Mouse (Mus musculus): ENCODE data around the gene Prkcg. TPM values are rescaled to one million over a fixed set of nuclear protein-coding genes. Genes with fewer than 3 reads are reported as not detected.
"Not testable (repeated sequence)": the region's sequence is repeated elsewhere in the genome, so short reads cannot be mapped to it uniquely, and the experiment has no call there.

Prkcg gene
- 1 to 10 TPM; 3.4 to 6.9 TPM for total RNA-seq (2021)

DNA sequence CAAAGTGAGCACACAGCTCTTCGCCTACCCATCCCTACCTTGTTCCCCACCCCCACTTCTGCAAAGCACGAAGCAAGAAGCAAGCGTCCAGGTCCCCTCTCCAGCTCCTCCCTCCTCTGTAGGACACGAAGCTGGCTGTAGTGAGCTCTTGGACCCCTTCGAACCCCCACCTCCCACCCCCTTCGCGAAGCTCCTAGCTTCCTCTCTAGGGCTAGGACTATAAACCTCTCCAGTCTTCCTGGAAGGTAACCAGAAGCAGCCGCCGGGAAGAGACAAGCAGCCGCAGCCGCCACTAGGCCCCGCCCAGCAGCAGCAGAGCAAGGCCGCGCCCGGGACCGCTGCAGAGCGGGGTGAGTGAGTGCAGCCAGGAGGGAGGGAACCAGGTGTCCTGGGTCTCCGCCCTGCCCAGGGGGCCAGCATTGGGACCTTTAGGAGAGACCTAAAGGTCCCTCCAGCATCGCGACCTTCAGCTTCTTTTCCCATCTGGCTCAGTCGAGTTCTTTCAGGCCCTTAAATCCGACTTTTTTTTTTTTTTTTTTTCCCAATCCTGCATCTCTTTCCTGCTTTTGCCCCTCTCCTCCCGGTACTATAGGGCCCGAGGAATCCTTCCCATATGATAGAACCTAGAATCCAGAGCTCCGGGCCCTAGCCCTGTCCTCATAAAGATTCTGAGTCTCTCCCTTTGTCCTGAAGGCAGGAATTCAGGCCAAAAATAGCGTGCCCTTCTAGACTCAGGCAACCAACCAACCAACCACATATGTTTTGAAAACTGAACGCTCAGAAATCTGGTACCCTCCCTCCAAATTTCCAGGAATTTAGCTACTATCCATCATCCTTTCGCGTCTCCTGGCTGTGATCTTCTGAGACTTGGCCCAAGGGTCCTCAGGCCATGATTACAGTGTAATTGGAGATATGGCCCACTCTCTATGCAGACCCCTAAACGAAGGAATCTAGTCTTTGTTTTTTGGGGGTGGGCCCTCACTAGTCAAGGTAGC, at the start of gene Prkcg, which contains the start of gene Myadm:
Gene Prkcg, plus strand, starts transcription at position 204 of the 995 bp plus-strand sequence.
Gene Myadm, plus strand, starts transcription at position 105 of the 995 bp plus-strand sequence.
- intact Hi-C loops (cut with DNase I), result no loop called here
- DNase-seq, result peak; percentile 88 to 91

DNA sequence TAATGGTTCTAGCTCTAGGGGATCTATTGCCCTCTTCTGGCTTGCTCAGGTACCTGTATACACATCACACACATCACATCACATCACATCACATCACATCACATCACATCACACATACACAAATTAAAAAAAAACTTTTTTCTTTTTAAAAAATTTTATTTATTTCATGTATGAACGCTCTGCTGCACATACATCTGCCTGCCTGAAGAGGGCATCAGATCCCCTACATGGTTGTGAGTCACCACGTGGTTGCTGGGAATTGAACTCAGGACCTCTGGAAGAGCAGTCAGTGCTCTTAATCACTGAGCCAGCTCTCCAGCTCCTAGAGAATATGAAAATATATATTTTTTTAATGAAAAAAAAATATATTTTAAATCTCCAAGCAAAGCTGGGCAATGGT, 49.8 kb upstream of the Prkcg start:
- intact Hi-C loops (cut with DNase I), result no loop called here
- DNase-seq, result no peak

DNA sequence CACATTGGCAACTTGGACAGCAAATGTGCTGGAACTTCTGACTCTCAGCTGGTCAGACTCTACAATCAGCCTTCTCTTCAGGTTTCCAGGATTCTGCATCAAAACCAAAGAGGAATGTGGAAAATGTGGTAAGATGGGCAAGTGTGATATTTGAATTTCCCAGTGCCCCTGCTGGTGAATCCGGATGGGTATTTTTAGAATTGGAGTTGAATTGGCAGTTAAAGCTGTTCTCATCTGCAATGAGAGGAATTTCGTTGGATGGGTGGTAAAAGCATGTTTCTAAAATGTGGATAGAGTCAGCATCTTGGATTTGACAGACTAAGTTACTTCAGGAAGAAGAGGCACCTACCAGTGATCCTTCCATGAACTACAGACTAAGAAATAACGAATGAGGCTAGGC, 28.3 kb upstream of the Prkcg start:
- intact Hi-C loops (cut with DNase I), result loop anchor here (5.0 kb wide), 1 partner anchor 42 kb away; no protein-coding TSS in a partner anchor
- no peak for DNase-seq

DNA sequence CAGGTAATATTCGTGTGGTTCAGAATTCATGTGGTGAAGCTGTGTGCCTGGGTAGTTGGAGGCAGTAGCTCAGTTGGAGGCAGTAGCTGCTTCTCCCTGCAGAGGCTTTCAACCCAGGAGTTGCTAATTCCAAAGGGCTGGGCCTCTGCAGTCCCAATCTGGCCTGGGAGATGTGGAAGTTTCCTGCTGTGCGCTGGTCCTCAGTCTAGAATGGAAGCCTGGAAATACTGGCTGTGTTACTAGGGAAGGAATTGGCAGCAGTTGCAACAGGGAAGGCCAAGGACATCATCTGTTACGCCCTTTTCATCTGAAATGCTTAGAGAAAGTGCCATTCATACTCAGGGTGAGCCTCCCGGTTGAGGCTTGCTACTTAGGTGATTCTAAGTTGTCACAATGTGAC, 27.5 kb upstream of the Prkcg start:
- intact Hi-C loops (cut with DNase I), result loop anchor here (5.0 kb wide), 1 partner anchor 41 kb away; no protein-coding TSS in a partner anchor
- no peak for DNase-seq

DNA sequence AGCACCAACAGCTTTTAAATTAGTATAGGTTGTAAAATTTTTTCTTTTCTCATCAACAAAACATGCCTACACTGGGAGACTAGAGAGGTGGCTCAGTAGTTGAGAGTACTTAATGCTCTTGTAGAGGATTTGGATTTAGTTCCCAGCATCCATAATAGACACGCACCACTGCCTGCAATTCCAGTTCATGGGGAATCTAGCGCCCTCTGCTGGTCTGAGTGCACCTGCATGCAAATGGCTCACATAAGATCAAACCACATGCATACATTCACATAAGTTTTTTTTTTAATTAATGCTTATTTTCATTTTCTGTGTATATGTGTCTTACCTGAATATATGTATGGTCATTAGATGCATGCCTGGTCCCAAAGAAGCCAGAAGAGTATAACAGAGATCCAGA, 26.2 kb upstream of the Prkcg start:
- peak in 1 of 2 experiments; percentile 32 for DNase-seq
- intact Hi-C loops (cut with DNase I), result loop anchor here (5.0 kb wide), 1 partner anchor 40 kb away; no protein-coding TSS in a partner anchor

DNA sequence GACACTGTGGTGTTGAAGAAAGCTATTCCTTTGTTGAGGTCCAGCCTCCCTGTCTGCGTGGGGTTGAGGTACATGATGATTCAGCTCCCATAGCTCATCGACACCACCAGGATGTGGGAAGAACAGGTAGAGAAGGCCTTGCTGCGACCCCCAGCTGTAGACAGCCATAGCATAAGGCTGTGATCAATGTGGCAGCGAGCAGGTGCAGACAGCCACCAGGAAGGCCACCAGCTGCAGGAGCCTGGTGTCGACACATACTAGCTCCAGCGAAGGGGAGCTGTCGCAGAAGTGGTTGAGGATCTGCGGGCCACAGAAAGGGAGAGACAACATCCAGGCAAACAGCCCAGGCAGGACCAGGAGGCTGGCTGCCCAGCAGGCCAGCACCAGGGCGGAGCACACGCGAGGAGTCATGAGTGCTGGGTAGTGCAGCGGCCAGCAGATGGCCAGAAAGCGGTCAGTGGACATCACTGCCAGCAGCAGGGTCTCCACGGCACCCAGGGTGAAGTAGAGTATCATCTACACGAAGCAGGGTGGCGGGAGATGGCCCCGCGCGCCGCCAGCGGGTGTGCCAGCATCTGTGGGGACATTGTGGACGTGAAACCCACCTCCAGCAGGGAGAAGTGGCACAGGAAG, 24.5 kb upstream of the Prkcg start:
- intact Hi-C loops (cut with DNase I), result loop anchor here (5.0 kb wide), 1 partner anchor 38 kb away; no protein-coding TSS in a partner anchor

DNA sequence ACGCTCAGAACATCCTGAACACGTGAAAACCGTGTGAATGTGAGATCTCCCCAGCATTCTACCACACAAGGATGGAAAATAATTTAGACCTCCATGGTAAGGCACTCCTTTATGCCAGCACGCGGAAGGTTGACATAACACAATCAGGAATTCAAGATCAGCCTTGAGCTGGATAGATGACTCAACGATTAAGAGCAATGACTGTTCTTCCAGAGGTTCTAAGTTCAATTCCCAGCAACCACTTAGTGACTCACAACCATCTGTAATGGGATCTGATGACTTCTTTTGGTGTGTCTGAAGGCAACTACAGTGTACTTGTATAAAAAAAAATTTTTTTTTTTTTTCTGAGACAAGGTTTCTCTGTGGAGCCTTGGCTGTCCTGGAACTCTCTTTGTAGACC, 23.7 kb upstream of the Prkcg start:
- DNase-seq, result no peak
- intact Hi-C loops (cut with DNase I), result no loop called here

More for the DNA sequence above, 24.5 kb upstream of the Prkcg start:
- DNase-seq, result no peak

DNA sequence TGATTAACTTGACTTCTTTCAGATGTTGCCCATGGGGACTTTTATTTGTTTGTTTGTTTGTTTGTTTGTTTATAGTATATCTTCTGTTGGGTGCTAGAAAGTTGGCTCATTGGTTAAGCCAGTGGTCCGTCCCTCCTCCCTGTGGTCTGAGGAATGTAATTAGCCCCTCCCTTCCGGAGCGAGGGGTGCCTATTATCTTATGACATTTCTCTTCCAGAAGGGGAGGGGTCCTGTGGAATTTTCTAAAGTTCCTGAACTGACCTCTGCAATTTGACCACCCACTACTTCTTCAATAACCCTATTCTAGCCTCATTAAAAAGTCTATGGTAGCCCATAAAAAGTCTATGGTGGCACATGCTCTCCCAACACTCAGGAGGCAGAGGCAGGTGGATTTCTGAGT, 21.7 kb upstream of the Prkcg start:
- intact Hi-C loops (cut with DNase I), result no loop called here
- DNase-seq, result no peak

DNA sequence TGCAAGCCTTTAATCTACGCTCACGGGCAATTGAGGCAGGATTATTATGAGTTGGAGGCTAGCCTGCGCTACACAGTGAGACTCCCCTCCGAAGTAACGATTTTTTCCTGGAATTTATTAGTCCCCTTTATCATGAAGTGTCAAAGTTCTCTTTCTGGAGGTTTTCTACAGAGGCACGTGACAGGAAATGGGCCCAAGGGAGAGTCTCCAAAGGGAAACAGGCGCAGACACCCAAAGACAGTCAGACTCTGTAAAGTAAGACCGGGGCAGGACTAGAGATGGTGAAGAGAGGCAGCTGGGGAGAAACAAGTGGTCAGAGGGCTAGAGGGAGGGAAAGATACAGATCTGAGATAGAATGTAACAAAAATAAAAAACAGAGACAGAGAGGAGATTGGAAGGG, 21.1 kb upstream of the Prkcg start:
- intact Hi-C loops (cut with DNase I), result no loop called here
- DNase-seq, result no peak

DNA sequence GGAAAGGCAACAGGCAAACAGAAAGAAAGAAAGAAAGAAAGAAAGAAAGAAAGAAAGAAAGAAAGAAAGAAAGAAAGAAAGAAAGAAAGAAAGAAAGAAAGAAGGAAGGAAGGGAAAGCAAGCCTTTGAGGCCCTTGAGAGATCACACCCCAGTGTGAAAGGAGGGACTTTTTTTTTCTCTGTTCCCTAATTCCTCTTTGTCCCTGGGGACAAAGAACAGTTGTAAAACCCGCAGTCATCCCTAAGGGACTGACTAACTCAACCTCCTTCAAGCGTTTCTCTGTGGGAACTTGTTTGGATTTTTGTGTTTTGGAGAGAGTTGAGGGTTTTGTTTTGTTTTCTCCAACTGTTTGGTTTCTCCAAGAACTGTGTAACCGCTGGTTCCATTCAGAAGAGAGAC, 20.7 kb upstream of the Prkcg start:
- DNase-seq, result no peak
- intact Hi-C loops (cut with DNase I), result no loop called here

DNA sequence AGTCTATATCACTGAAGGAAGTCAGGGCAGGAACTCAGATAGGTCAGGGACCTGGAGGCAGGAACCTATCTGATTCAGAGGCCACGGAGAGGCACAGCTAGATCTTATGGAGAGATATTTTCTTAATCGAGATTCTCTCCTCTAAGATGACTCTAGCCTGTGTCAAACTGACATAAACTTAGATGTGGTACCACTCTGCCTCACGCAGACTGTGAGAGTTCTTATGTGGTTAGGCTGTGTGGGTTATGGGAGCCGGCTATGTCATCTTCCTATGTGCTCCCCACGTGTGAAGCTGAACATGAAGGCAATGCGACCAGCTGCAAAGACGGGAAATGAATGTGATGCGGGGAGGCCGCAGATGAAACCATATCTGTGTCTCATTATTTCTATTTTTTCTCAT, 16.8 kb upstream of the Prkcg start:
- intact Hi-C loops (cut with DNase I), result no loop called here
- DNase-seq, result no peak

DNA sequence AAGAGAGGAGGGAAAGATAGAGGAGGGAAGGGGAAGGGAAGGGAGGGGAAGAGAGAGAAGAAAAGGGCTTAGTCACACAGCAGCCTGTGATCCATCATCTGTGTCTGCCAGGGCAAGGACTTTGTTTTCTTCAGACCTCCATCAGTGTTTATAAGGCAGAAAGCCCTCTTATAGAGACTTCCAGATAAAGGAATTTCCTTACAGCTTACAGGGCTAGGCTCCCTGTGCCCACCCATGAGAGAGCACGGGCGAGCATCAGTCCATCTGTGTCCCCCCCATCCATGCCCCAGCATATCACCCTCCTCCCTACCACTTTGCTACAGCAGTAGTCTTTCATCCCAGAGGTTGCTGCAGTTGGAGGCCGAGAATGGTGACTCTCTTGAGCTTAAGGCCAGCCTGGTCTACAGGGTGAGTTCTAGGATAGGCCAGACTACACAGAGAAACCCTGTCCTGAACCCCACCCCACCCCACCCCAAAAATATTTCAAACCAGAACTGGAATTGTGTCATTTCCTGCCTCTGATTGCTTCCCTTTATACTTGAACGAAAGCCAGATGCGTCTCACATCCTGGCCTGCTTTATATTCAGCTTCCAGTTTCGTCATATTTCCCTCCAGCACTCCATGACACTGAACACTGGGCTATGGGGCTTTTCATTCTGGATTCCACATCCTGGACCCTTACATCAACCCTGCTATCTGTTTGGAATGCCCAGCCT, 13.4 kb upstream of the Prkcg start:
- DNase-seq, result peak; percentile 54 to 57
- intact Hi-C loops (cut with DNase I), result loop anchor here (1.0 kb wide), 1 partner anchor 15 kb away; no protein-coding TSS in a partner anchor

DNA sequence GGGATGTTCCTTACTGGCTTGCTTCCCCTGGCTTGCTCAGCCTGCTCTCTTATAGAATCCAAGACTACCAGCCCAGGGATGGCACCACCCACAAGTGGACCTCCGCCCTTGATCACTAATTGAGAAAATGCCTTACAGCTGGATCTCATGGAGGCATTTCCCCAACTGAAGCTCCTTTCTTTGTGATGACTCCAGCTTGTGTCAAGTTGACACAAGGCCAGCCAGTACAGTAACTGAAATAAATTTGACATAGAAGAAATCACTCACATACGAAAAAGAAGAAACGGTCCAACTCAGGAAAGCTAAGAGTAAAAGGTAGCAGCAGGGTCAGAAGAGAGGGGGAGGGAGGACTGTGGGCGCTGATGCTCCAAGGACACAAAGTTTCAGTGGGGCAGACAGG, 12.2 kb upstream of the Prkcg start:
- intact Hi-C loops (cut with DNase I); DNase-seq: not testable (repeated sequence)

DNA sequence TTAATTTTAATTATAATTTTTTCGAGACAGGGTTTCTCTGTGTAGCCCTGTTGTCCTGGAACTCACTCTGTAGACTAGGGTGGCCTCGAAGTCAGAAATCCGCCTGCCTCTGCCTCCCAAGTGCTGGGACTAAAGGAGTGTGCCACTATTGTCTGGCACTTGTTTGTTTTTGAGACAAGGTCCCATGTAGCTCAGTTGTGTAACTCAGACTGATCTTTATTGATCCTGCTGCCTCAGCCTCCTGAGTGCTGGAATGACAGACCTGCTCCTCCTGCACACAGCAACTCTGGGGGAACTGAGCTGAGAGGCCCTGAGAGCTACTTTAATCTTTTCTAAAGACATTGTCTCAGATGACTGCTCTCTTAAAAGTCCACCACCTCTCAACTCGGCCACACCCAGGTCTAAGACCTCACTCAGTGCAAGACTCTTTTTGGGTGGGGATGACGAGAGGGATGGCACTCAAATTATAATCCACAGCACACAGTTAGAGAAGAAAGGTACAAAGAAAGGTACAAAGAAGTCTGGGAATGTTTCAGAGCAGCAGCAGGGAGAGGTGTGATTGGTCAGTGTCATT, 8.8 kb upstream of the Prkcg start:
- intact Hi-C loops (cut with DNase I), result no loop called here
- DNase-seq, result no peak

DNA sequence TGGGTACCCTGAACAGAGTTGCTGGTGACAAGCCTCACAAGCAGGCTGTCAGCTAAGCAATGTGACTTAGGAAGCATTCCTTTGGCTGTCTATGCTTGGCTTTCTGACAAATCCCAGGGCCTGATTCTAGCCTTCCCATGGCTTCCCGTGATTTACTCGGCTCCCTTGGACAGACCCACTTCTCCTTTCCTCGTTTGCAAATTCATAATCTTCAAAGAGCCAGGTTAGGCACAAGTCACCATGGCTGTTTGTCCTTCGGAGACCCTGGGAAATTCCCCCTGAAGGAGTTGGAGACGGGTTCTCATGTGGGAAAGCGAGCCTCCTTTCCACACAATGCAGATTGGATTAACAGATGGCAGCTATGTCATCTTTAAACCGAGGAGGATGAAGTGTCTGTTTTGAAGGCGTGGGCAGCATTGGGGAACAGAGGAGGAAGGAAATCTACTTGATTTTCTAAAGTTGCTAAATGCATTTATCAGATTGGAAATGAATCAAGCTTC, 8.3 kb upstream of the Prkcg start:
- intact Hi-C loops (cut with DNase I), result no loop called here
- peak; percentile 69 to 73 for DNase-seq

DNA sequence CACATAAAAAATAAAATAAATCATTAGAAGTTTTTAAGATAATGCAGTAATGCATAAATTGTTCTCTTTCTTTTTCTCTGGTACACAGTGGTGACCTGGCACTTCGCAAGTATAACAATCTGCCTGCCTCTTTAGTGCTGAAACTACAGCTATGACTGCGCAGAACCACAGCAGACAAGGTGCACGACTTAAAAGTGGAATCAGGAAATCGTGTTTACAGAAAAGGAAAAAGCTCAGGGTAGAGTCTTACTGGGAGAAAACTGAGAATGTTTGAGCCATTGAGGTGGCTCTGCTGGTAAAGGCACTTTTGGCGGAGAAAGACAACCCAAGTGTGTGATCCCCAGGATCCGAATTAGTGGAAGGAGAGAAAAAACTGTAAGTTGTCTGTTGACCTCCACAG, 7.2 kb upstream of the Prkcg start:
- intact Hi-C loops (cut with DNase I), result no loop called here
- DNase-seq, result no peak

DNA sequence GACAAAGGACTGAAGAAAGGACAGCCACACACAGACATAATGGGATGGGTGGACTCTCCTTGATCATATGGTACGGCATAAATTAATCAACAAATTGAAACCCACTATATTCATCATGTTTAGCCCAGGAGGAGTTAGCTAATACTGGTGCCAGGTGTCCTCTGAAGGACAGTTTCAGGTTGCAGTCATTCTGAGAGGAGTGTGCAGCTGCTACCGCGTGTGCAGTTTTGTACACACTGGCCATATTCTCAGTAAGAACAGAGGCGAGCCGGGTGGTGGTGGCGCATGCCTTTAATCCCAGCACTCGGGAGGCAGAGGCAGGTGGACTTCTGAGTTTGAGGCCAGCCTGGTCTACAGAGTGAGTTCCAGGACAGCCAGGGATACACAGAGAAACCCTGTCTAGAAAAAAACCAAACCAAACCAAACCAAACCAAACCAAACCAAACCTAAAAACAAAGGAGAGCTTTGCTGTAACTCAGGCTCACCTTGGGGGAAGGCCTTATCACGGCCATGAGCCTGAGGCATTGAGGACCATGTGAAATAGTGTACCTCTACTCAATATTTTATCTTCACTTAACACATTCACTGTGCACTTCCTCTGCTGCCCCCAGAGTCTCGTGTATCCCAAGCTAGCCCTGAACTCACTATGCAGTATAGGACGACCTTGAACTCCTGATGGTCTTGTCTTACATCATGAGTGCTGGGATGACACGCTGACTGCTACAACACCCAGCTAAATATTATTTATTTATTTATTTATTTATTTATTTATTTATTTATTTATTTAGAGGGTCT, 5.7 kb upstream of the Prkcg start:
- DNase-seq, result no peak
- intact Hi-C loops (cut with DNase I), result no loop called here

DNA sequence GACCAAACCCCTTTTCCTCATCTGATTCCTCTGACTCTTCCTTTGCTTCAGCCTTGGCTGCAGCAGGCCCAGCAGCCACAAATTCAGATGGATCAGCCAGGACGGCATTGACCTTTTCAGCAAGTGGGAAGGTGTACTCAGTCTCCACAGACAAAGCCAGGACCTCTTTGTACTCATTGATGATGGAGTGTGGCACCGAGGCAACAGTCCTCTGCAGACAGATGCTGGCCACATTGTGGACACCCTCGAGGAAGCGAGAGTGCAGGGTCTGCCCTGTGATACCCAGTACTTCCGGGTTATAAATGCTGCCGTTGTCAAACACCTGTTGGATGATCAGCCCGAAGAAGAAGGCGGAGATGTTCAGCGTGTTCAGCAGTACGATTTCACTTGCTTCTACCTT, 4.4 kb upstream of the Prkcg start:
- no peak for DNase-seq
- intact Hi-C loops (cut with DNase I), result no loop called here

DNA sequence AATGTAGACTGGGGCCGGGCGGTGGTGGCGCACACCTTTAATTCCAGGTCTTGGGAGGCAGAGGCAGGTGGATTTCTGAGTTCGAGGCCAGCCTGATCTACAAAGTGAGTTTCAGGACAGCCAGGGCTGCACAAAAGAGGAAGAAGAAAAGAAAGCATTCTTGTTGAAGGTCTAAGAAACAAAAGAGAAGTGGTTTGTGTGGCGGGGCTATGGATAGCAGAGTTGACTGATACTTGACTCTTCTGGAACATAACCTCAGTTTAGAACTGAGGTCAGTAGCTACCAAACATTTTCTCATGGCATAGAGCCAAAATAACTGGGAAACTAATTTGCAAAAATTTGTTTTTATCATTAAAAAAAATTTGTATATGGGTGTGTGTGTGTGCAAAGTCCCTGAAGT, 2.9 kb upstream of the Prkcg start:
- no peak for DNase-seq
- intact Hi-C loops (cut with DNase I), result no loop called here

DNA sequence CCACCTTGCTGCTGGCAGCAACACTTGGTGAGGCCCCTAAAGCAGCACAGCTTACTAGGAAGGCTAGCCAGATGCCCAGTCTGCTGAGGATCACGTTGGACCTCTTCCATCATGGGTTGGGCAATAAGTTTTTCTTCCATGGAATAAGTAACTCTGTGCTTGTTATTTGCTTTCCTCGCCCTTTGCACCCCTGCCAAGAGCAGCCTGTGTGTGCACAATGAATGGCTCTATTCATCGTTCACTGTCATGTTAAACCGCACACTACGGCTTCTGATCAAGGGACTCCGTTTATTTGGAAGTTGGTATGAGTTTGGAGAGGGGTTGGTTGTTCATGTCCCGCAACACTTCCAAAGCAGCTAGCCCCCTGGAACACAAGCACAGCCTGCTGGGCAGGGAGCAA, 1.8 kb upstream of the Prkcg start:
- DNase-seq, result peak in 1 of 2 experiments; percentile 21
- intact Hi-C loops (cut with DNase I), result no loop called here

All from heart, postnatal 10 days (tissue).